Mouse (Mus musculus): ENCODE data around the gene Olfr1191-ps1. TPM values are rescaled to one million over a fixed set of nuclear protein-coding genes. Genes with fewer than 3 reads are reported as not detected.
"Not testable (repeated sequence)": the region's sequence is repeated elsewhere in the genome, so short reads cannot be mapped to it uniquely, and the experiment has no call there.

Olfr1191-ps1 gene
- total RNA-seq (2014; rRNA removed) (not detected in 2 replicates), polyA plus RNA-seq (2015; fragmentation: Nextera tagmentation; extraction: Ambion mirVana) (not detected in 2 replicates)

- H3K9me3 ChIP-seq (ENCODE audit: low read length); H3K27me3 ChIP-seq (ENCODE audit: insufficient read depth, low read length); H3K27ac ChIP-seq; DNase-seq (ENCODE audit: low spot score); H3K4me2 ChIP-seq (ENCODE audit: low read depth, low read length); H3K36me3 ChIP-seq (ENCODE audit: insufficient read depth, low read length); H3K4me3 ChIP-seq (ENCODE audit: low read length); ATAC-seq; H3K9ac ChIP-seq (replicated peaks; ENCODE audit: low read length); H3K4me1 ChIP-seq (ENCODE audit: insufficient read depth, low read length): not testable (repeated sequence)
- 94% methylated on average over 1 of the region's 1 CpGs for WGBS
Measured at GRCm38 (mm10) chr2:88640242-88640641, at the start of gene Olfr1191-ps1. Olfr1191-ps1 (plus strand) TSS chr2:88640542.

DNA sequence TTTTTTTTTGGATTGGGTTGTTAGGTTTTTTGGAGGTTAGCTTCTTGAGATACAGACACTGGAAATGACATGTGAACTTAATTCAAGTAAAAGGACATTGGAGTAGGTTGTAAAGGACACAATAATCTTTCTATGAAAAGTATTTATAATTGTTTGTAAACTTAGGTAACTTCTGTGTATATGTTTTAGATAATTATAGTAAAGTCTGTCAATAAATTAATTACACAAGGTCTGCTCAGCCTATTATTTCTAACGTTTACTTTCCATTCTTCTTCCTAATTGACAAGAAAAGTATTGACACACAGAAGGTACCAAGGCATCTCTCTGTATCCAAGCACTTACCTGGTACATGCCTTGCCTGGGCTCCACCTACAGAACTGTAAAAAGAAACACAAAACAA lies 7.9 kb downstream of the Olfr1191-ps1 start, which contains the start of gene Olfr1192-ps1:
Gene Olfr1192-ps1, plus strand, starts transcription at position 301 of the 400 bp plus-strand sequence.
- H3K9me3 ChIP-seq (ENCODE audit: low read length), result no peaks in the 10 kb centered on the region
- H3K27me3 ChIP-seq (ENCODE audit: insufficient read depth, low read length), result no peaks in the 10 kb centered on the region
- no peaks in the 10 kb centered on the region for H3K36me3 ChIP-seq (ENCODE audit: insufficient read depth, low read length)
- WGBS, result 70% methylated on average over 1 of the region's 1 CpGs
- no peak within 1 kb of the TSS for H3K27ac ChIP-seq
- no peak within 1 kb of the TSS for H3K4me3 ChIP-seq (ENCODE audit: low read length)
- H3K4me1 ChIP-seq (ENCODE audit: insufficient read depth, low read length), result no peaks in the 10 kb centered on the region
- DNase-seq (ENCODE audit: low spot score) (no peak), ATAC-seq (no peak)
- no peak within 1 kb of the TSS for H3K4me2 ChIP-seq (ENCODE audit: low read depth, low read length)
- no peak within 1 kb of the TSS for H3K9ac ChIP-seq (replicated peaks; ENCODE audit: low read length)
- TF ChIP-seq CTCF (IDR thresholded peaks at IDR 0.05; ENCODE audit: low read depth), result no peak

GRCm38 (mm10) chr2:88675328-88675727 lies 35.0 kb downstream of the Olfr1191-ps1 start, which contains the start of gene Olfr1193:
Olfr1193 (plus strand) TSS chr2:88675628.
- H3K4me3 ChIP-seq (ENCODE audit: low read length); H3K27ac ChIP-seq; H3K27me3 ChIP-seq (ENCODE audit: insufficient read depth, low read length); ATAC-seq; H3K36me3 ChIP-seq (ENCODE audit: insufficient read depth, low read length); H3K4me2 ChIP-seq (ENCODE audit: low read depth, low read length); DNase-seq (ENCODE audit: low spot score); H3K9ac ChIP-seq (replicated peaks; ENCODE audit: low read length); H3K4me1 ChIP-seq (ENCODE audit: insufficient read depth, low read length); H3K9me3 ChIP-seq (ENCODE audit: low read length): not testable (repeated sequence)

- H3K4me3 ChIP-seq (ENCODE audit: low read length), result no peak within 1 kb of the TSS
- H3K9ac ChIP-seq (replicated peaks; ENCODE audit: low read length), result no peak within 1 kb of the TSS
- ATAC-seq (no peak), DNase-seq (ENCODE audit: low spot score) (no peak)
- H3K36me3 ChIP-seq (ENCODE audit: insufficient read depth, low read length), result no peaks in the 10 kb centered on the region
- no peaks in the 10 kb centered on the region for H3K4me1 ChIP-seq (ENCODE audit: insufficient read depth, low read length)
- H3K4me2 ChIP-seq (ENCODE audit: low read depth, low read length), result no peak within 1 kb of the TSS
- no peak within 1 kb of the TSS for H3K27ac ChIP-seq
- no peaks in the 10 kb centered on the region for H3K27me3 ChIP-seq (ENCODE audit: insufficient read depth, low read length)
- TF ChIP-seq CTCF (IDR thresholded peaks at IDR 0.05; ENCODE audit: low read depth), result no peak
- H3K9me3 ChIP-seq (ENCODE audit: low read length), result no peaks in the 10 kb centered on the region
Measured at GRCm38 (mm10) chr2:88689087-88689486, 48.7 kb downstream of the Olfr1191-ps1 start, which contains the start of gene Olfr1195. Olfr1195 (minus strand) TSS chr2:88689187.

Other genes with a start within 250 kb of the Olfr1191-ps1 start
- gene Olfr1179, start 234.1 kb upstream of the Olfr1191-ps1 start, total RNA-seq (2014; rRNA removed), result not detected in 2 replicates
- not detected in 2 replicates for gene Olfr1179, start 234.1 kb upstream of the Olfr1191-ps1 start, polyA plus RNA-seq (2015; fragmentation: Nextera tagmentation; extraction: Ambion mirVana)
- gene Olfr1180, start 221.4 kb upstream of the Olfr1191-ps1 start, total RNA-seq (2014; rRNA removed), result not detected in 2 replicates
- gene Olfr1180, start 221.4 kb upstream of the Olfr1191-ps1 start, polyA plus RNA-seq (2015; fragmentation: Nextera tagmentation; extraction: Ambion mirVana), result not detected in 2 replicates
- gene Olfr1181, start 214.4 kb upstream of the Olfr1191-ps1 start, total RNA-seq (2014; rRNA removed), result not detected in 2 replicates
- not detected in 2 replicates for gene Olfr1181, start 214.4 kb upstream of the Olfr1191-ps1 start, polyA plus RNA-seq (2015; fragmentation: Nextera tagmentation; extraction: Ambion mirVana)
- gene Gm13757, start 191.4 kb upstream of the Olfr1191-ps1 start, total RNA-seq (2014; rRNA removed), result not detected in 2 replicates
- not detected in 2 replicates for gene Gm13757, start 191.4 kb upstream of the Olfr1191-ps1 start, polyA plus RNA-seq (2015; fragmentation: Nextera tagmentation; extraction: Ambion mirVana)
- not detected in 2 replicates for gene Olfr1183, start 185.7 kb upstream of the Olfr1191-ps1 start, total RNA-seq (2014; rRNA removed)
- gene Olfr1183, start 185.7 kb upstream of the Olfr1191-ps1 start, polyA plus RNA-seq (2015; fragmentation: Nextera tagmentation; extraction: Ambion mirVana), result not detected in 2 replicates
- not detected in 2 replicates for gene Olfr1184, start 156.9 kb upstream of the Olfr1191-ps1 start, total RNA-seq (2014; rRNA removed)
- not detected in 2 replicates for gene Olfr1184, start 156.9 kb upstream of the Olfr1191-ps1 start, polyA plus RNA-seq (2015; fragmentation: Nextera tagmentation; extraction: Ambion mirVana)
- gene Olfr1185-ps1, start 147.2 kb upstream of the Olfr1191-ps1 start, total RNA-seq (2014; rRNA removed), result not detected in 2 replicates
- gene Olfr1185-ps1, start 147.2 kb upstream of the Olfr1191-ps1 start, polyA plus RNA-seq (2015; fragmentation: Nextera tagmentation; extraction: Ambion mirVana), result not detected in 2 replicates
- gene Olfr1186, start 122.0 kb upstream of the Olfr1191-ps1 start, total RNA-seq (2014; rRNA removed), result not detected in 2 replicates
- not detected in 2 replicates for gene Olfr1186, start 122.0 kb upstream of the Olfr1191-ps1 start, polyA plus RNA-seq (2015; fragmentation: Nextera tagmentation; extraction: Ambion mirVana)
- gene Olfr1188, start 83.6 kb upstream of the Olfr1191-ps1 start, total RNA-seq (2014; rRNA removed), result not detected in 2 replicates
- not detected in 2 replicates for gene Olfr1188, start 83.6 kb upstream of the Olfr1191-ps1 start, polyA plus RNA-seq (2015; fragmentation: Nextera tagmentation; extraction: Ambion mirVana)
- not detected in 2 replicates for gene Olfr1189, start 54.1 kb upstream of the Olfr1191-ps1 start, total RNA-seq (2014; rRNA removed)
- not detected in 2 replicates for gene Olfr1189, start 54.1 kb upstream of the Olfr1191-ps1 start, polyA plus RNA-seq (2015; fragmentation: Nextera tagmentation; extraction: Ambion mirVana)
- not detected in 2 replicates for gene Olfr1192-ps1, start 8.0 kb downstream of the Olfr1191-ps1 start, total RNA-seq (2014; rRNA removed)
- not detected in 2 replicates for gene Olfr1192-ps1, start 8.0 kb downstream of the Olfr1191-ps1 start, polyA plus RNA-seq (2015; fragmentation: Nextera tagmentation; extraction: Ambion mirVana)
- not detected in 2 replicates for gene Olfr1193, start 35.1 kb downstream of the Olfr1191-ps1 start, total RNA-seq (2014; rRNA removed)
- not detected in 2 replicates for gene Olfr1193, start 35.1 kb downstream of the Olfr1191-ps1 start, polyA plus RNA-seq (2015; fragmentation: Nextera tagmentation; extraction: Ambion mirVana)
- gene Olfr1195, start 48.6 kb downstream of the Olfr1191-ps1 start, total RNA-seq (2014; rRNA removed), result not detected in 2 replicates
- not detected in 2 replicates for gene Olfr1195, start 48.6 kb downstream of the Olfr1191-ps1 start, polyA plus RNA-seq (2015; fragmentation: Nextera tagmentation; extraction: Ambion mirVana)
- gene Olfr1196, start 64.1 kb downstream of the Olfr1191-ps1 start, total RNA-seq (2014; rRNA removed), result not detected in 2 replicates
- gene Olfr1196, start 64.1 kb downstream of the Olfr1191-ps1 start, polyA plus RNA-seq (2015; fragmentation: Nextera tagmentation; extraction: Ambion mirVana), result not detected in 2 replicates
- gene Olfr1197, start 91.8 kb downstream of the Olfr1191-ps1 start, total RNA-seq (2014; rRNA removed), result not detected in 2 replicates
- gene Olfr1197, start 91.8 kb downstream of the Olfr1191-ps1 start, polyA plus RNA-seq (2015; fragmentation: Nextera tagmentation; extraction: Ambion mirVana), result not detected in 2 replicates
- gene Olfr1198, start 110.8 kb downstream of the Olfr1191-ps1 start, total RNA-seq (2014; rRNA removed), result not detected in 2 replicates
- gene Olfr1198, start 110.8 kb downstream of the Olfr1191-ps1 start, polyA plus RNA-seq (2015; fragmentation: Nextera tagmentation; extraction: Ambion mirVana), result not detected in 2 replicates
- gene Olfr1199, start 119.9 kb downstream of the Olfr1191-ps1 start, total RNA-seq (2014; rRNA removed), result not detected in 2 replicates
- gene Olfr1199, start 119.9 kb downstream of the Olfr1191-ps1 start, polyA plus RNA-seq (2015; fragmentation: Nextera tagmentation; extraction: Ambion mirVana), result not detected in 2 replicates
- not detected in 2 replicates for gene Olfr1200, start 129.9 kb downstream of the Olfr1191-ps1 start, total RNA-seq (2014; rRNA removed)
- gene Olfr1200, start 129.9 kb downstream of the Olfr1191-ps1 start, polyA plus RNA-seq (2015; fragmentation: Nextera tagmentation; extraction: Ambion mirVana), result not detected in 2 replicates
- not detected in 2 replicates for gene Olfr1201, start 152.5 kb downstream of the Olfr1191-ps1 start, total RNA-seq (2014; rRNA removed)
- not detected in 2 replicates for gene Olfr1201, start 152.5 kb downstream of the Olfr1191-ps1 start, polyA plus RNA-seq (2015; fragmentation: Nextera tagmentation; extraction: Ambion mirVana)
- gene Olfr1202, start 174.0 kb downstream of the Olfr1191-ps1 start, total RNA-seq (2014; rRNA removed), result not detected in 2 replicates
- gene Olfr1202, start 174.0 kb downstream of the Olfr1191-ps1 start, polyA plus RNA-seq (2015; fragmentation: Nextera tagmentation; extraction: Ambion mirVana), result not detected in 2 replicates
- not detected in 2 replicates for gene Olfr1205, start 189.2 kb downstream of the Olfr1191-ps1 start, total RNA-seq (2014; rRNA removed)
- gene Olfr1205, start 189.2 kb downstream of the Olfr1191-ps1 start, polyA plus RNA-seq (2015; fragmentation: Nextera tagmentation; extraction: Ambion mirVana), result not detected in 2 replicates
- not detected in 2 replicates for gene Olfr1204, start 208.8 kb downstream of the Olfr1191-ps1 start, total RNA-seq (2014; rRNA removed)
- not detected in 2 replicates for gene Olfr1204, start 208.8 kb downstream of the Olfr1191-ps1 start, polyA plus RNA-seq (2015; fragmentation: Nextera tagmentation; extraction: Ambion mirVana)
- not detected in 2 replicates for gene Olfr1206, start 222.7 kb downstream of the Olfr1191-ps1 start, total RNA-seq (2014; rRNA removed)
- not detected in 2 replicates for gene Olfr1206, start 222.7 kb downstream of the Olfr1191-ps1 start, polyA plus RNA-seq (2015; fragmentation: Nextera tagmentation; extraction: Ambion mirVana)

Measured in hindbrain, postnatal 0 days (tissue).